Mouse (Mus musculus) adipocyte (in vitro differentiated cells): Measurements from ENCODE around the gene Opn3.

Source experiments
- DNase-seq: peaks from one replicate; pipeline ENCODE4 v3.0.0-alpha.2; 2016; ENCODE audit warnings: low spot score

Gene Opn3

DNA sequence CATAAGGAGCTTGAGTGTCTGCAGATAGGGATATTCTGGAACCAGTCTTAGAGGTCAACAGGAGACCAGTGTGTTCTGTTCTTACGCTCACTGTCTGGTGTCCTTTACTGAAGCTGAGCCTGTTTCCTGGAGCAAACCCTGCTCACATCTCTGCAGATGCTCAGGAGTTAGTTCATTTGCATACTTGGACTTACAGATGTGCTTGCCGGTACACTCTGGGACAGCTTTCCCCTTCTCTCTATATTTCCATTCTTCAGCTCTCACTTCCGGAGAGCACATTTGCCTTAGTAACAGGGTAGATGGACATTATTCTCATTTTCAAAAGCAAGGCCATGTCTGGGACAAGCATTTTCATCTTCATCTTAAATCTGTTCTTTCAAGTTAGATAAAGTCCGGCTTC, 44.0 kb downstream of the Opn3 start:
- DNase-seq: no peak

DNA sequence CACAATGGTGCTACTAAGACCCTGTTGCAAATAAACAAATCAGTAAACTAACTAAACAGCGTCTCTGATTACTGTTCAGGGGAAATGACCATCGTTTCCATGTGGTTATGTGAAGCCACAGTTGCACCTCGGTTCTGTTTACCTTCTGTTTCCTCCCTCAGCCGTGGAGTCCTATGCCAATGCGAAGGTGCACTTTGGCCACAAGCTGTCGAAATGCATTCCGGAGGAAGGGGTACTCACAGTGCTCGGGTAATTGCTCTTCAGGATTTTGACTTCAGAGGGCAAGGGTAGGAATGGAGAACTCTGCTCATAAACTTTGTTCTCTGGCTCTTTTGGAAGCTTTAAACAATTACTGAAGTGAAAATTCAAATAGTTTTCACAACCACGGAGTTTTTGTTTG, 45.6 kb downstream of the Opn3 start:
- DNase-seq: no peak

DNA sequence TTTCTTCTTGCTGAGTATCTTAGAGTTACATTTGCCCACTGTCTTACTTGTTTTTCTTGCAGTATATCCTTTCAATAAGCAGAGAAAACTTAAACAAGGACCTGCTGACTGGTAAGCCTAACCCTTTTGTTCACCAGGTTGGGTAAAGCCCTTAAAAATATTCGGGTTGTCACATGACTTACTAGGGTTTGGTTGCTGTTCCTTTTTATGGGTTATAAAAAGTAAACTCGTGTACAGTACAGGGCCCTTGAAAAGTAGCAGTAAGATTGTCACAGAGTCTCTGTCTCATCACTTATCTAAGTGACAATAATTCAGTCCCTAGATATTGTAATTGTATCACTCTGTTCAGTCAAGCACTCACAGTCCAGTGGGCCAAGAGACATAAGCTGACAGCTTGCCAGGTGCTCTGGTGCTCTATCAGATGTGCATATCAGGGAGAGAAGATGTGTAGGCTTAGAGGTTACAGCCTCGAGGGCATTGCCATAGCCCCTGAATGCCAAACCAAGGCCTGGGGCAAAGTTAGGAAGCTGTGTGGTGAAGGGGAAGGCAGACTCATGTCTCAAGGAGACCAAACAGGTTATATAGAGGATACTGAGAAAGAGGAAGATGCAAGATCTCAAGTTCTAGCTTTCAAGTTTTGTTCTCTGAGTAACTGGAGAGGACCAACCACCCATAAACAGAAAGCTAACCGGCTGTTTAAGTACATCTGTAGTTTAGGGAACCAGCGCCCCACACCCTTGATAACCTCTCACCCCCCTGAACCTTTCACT, 48.9 kb downstream of the Opn3 start:
- no peak for DNase-seq

DNA sequence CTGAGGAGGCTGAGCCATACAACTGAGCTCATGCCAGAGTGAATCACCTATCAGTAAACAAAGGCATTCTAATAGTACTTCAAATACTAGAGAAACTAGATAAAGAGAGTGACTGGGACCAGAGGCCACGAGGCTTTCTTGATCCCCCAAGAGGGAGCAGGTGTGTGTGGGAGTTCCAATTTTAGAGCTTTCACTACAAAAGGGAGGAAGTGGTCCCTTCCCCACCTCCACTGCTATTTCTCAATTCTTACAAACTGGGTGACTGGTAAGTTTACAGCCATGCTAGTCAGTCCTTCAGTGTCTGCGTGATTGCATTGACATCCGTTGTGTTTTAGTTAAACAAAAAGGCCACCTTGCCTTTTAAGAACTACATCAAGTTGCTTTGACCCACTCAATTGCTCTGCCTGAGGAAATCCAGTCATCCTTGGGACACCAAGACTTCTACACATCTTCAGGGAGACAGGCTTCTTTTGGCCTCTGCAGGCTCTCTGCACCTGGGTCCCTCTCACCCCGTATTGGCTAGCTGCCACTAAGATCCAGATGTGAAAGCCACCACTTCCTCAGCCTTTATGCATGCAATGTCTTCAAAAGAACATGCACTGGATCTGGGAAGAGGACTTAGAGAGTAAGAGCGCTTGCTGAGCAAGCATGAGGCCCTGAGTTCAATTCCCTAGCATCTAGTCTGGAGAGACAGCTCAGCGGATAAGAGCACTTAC, 52.0 kb downstream of the Opn3 start:
- DNase-seq: no peak

DNA sequence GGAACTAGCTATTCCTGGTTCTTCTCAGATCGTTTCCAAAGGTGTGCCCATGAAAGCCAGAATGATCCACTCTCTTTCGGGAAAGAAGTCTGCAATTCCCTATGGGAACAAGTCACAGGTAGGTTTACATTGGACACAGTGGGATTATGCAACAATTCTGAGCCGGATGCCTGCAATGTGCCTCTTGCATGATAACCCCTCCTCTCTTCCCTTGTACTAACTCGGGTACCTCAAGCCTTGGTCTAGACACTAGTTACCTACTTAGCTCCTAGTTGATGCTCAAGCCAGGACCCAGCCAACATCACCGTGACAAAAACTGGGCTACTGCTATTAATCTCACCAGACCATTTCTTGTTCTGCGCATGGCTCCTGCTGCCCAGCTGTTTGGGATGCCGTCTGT, 53.5 kb downstream of the Opn3 start:
- no peak for DNase-seq

- DNase-seq: no peak
Observed at GRCm38 (mm10) chr1:175637677-175638076, 54.9 kb downstream of the Opn3 start.

DNA sequence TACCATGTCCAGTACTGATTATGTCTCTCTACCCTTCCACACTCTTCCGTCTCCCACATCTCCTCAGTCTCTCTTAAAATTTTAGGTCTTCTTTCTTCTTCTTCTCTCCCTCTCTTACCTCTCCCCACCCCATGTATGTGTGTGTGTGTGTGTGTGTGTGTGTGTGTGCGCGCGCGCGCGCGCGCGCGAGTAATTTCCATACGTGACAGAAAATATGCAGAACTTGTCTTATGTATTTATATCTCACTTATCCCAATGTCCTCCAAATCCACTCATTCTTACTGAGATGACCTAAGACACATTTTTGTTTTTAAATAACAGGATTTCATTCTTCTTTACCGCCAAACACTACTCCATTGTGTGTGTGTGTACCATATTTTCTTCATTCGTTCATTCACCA, 60.1 kb downstream of the Opn3 start:
- DNase-seq: no peak

DNA sequence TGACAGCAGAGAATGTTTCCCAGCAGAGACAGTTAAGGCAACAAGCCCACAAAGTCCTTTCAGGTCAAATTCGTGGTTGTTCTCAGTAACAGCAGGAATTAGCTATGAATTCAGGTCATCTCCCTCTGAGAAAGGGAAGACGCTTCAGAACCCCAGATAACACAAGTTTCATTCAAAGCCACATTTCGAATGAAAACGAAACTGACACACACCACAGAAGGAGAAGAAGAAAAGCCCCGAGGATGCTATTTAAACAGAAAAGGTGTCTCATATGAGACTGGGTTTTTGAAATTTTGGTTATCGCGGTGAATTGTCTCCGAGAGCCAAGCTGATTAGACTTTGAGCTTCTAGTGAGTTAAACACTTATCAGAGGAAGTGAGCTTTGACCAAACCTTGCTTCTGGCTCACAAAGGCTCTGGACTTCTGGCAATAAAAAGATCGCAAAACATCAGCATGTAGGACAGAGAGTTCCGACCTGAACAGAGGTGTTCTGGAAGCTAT, 60.8 kb downstream of the Opn3 start:
- no peak for DNase-seq

DNA sequence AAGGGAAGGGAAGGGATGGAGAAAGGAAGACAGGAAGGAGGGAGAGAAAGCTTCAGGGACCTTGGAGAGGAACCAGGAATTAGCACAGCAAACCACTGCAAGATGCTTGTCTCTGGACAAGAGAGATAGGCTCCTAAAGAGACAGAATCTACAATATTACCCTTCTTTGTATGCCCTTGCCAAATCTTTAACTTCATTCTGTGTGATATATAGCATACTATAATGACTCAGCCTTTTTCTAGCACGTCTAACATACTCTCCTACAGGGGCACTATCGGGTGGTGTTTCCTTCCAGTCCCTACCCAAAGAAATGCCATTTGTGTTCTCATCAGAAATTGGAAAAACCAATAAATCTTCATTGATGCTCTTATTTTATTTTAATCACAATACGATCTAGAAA, 61.5 kb downstream of the Opn3 start:
- no peak for DNase-seq

DNA sequence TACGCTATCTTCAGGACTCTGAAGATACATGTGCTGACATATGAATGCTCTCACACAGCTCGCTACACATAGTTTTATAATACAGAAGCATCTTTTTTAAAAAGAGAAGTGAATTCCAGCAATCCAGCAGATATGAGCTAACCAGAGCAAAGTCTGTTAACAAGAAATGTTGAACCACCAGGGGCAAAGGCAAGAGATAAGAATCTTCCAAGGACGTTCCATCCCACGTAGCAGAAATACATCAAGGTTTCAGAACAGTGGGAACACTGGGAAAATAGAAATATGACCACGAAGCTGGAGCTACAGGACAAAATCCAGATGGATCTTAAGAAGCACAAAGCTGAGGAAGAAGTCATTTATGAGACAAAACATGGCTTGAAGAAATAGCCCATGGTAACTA, 62.2 kb downstream of the Opn3 start:
- DNase-seq: no peak

DNA sequence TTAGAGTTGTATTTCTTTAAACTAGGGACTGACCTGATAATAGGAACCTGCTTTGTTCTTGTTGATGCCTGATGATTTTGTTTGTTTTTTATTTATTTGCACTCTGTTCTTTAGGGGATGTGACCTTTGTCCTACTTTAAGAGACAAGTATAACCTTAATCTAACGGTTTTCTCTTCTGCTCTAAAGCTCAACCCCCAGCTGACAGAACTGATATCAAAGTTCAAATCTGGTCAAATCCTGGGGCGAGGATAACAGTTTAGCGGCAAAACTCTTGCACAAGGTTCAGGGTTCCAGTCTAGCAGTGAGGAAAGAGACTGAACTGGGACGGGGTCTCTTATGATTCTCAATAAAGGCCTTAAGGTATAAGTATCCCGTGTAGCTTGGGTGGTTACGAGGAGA, 63.3 kb downstream of the Opn3 start:
- DNase-seq: no peak

DNA sequence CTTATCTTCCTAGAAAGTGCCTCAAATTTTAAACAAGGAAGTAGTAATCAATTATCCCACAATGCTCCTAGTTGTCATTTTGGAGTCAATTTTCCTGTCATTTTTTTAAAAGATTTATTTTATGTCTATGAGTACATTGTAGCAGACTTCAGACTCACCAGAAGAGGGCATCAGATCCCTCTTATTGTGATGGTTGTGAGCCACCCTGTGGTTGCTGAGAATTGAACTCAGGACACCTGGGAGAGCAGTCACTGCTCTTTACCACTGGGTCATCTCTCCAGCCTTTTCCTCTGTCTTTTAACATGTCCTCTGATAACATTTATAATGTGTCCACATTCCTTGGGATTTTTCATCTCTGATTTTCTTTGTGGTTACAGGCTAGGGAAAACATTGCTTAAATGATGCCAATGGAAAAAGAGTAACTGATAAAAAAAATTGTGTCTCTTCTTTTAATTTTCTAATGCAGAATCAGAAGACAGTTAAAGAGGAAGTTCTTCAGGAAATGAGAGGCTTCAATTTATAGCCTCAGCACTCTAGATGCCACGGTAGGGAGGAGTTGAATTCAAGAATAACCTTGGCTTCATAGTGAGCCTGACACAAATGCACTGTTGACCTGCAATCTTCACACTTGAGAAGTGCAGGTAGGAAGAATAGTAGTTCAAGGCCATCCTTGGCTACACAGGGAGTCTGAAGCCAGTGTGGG, 66.4 kb downstream of the Opn3 start:
- DNase-seq: peak; percentile 70

- peak; percentile 99 for DNase-seq
Observed at GRCm38 (mm10) chr1:175625257-175625879, 67.2 kb downstream of the Opn3 start, which contains the start of gene Fh1. TSS of gene Fh1 (minus strand) at chr1:175625635.

GRCm38 (mm10) chr1:175623656-175624055, 68.9 kb downstream of the Opn3 start:
- DNase-seq: no peak

DNA sequence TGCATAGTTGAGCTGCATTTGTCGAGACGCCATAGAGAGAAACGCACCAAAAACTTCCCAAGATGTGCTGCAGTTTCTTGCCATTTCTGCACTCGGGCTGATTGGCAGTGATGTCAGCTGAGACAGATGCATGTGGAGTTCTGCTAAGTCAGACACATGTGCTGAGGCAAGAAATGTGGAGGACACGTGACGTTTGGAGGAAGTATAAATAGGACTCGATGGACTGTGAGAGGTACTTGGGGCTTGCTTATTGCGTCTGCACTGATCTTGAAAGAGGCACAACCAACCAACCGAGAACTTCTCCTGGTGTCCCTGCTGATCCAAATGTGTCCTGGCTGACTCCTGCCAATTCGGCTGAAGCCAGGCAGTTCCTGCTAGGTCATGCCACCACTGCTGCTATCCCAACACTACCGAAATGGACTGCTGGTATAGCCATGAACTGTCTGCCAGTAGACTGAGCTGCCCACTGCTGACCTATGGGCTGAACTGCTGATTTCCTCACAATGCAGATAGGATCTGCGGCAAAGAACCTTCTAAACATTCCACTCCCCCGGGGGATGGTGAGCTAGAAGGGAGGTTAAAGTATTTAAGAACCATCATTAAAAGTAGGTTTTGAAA, 72.7 kb downstream of the Opn3 start, which contains the start of gene Kmo:
Gene Kmo (plus strand): TSS at position 568 of the 618 bp plus-strand sequence.
- DNase-seq: no peak

DNA sequence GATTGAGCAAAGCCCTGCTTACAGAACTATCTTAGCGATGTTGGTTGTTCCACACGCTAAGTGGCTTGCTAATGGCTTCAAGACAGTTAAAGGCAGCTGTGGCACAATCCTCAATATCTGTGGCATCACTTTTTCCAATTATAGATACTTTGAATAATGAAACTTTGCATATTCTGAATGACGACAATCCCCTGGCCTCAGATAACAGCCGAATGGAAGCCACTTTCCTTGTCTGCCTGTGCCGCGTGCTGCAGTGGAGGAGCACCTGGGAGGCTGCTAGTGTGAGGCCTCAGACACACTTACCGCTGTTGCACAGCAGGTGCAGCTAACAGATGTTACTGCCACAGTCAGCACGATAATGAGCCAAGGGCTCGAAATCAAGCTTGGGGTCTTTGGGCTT, 77.6 kb downstream of the Opn3 start:
- no peak for DNase-seq
